Mouse (Mus musculus) inflammation-experienced regulatory T-cells, adult 6 months (primary cell): ENCODE results near the gene Dcaf8. TPM values are rescaled to one million over a fixed set of nuclear protein-coding genes. Genes with fewer than 3 reads are reported as not detected.

Source experiments
- ATAC-seq: one replicate; pipeline ENCODE4 v1.8.0; 2017
- polyA plus RNA-seq, 3 experiments: library from polyadenylated mRNA; unstranded; fragments of 100-300 nt; shearing (Covaris generic); gene quantifications; one replicate each; pipeline ENCODE4 v1.2.1; 2017

The Dcaf8 gene
- polyA plus RNA-seq, result 10 to 100 TPM; 46.7 to 99.2 (median 78.4) TPM

- ATAC-seq, result peak; percentile 92
These were observed at the start of gene Dcaf8 for GRCm38 (mm10) chr1:172147835-172148278. Dcaf8 (plus strand) TSS chr1:172148084.

- ATAC-seq, result no peak
These were observed 48.4 kb upstream of the Dcaf8 start for GRCm38 (mm10) chr1:172099325-172100033.

GRCm38 (mm10) chr1:172103619-172104018 is 44.3 kb upstream of the Dcaf8 start:
- no peak for ATAC-seq

- ATAC-seq, result no peak
These were observed 42.8 kb upstream of the Dcaf8 start for GRCm38 (mm10) chr1:172105101-172105500.

- ATAC-seq, result no peak
These were observed 40.0 kb upstream of the Dcaf8 start for GRCm38 (mm10) chr1:172107777-172108477.

DNA sequence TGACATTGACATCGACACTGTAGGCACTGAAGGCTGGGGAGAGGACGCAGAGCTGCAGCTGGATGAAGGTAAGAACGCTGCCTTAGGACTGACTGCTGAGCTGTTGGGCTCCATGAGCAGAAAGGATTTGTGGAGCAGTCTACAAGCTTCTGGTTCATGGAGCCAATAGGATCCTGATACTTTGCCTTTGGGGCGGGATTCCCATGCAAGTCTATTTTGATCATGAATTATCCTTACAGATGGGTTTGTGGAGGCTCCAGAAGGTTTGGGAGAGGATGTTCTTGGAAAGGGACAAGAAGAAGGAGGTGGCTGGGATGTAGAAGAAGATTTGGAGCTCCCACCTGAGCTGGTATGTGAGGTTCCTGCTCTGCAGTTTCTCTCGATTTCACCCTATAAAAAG is 30.9 kb upstream of the Dcaf8 start:
- ATAC-seq, result no peak

DNA sequence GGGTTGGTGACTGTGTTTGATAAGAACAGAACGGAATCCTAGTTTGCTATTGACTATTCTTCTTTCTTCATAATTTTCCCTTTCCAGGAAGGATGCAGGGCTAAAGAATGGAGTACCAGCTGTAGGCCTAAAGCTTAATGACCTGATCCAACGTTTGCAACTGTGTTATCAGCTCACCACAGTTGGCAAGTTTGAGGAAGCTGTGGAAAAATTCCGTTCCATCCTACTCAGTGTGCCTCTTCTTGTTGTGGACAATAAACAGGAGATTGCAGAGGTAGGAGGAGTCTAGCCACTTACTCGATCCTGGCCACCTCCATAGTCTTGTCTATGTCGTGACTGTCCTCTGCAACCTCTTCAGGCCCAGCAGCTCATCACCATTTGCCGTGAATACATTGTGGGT is 28.8 kb upstream of the Dcaf8 start:
- ATAC-seq, result no peak

DNA sequence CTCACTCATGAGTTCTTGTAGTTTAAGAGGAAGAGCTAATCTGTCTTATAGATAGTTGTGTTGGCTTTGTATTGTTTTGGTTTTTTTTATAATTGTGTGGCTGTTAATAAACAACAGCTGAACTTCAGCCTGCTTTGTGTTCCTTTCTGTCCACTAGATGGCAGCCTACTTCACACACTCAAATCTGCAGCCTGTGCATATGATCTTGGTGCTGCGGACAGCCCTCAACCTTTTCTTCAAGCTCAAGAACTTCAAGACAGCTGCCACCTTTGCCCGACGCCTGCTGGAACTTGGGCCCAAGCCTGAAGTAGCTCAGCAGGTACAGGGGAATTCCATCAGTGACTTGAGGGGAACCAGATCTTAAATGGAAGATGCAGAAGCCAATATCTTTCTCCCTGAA is 28.2 kb upstream of the Dcaf8 start:
- peak; percentile 80 for ATAC-seq

DNA sequence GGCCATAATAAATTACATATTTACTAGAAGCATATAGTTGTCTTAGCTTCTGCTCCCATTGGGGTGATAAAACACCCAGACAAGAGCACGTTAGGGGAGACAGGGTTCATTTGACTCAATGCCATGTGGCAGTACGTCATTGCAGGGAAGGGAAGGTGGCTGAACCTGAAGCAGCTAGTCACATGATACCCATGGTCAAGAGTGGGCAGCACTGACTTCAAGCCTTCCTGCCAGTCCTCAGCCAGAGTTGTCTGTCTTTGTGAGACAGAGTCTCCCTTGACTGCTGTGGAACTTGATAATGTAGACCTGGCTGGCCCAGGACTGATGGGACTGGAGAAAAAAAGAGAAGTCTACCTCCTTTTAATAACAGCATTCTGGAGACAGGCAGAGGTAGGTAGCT is 25.2 kb upstream of the Dcaf8 start:
- ATAC-seq, result no peak

- ATAC-seq, result no peak
These were observed 23.3 kb upstream of the Dcaf8 start for GRCm38 (mm10) chr1:172124572-172124971.

GRCm38 (mm10) chr1:172126376-172127347 is 21.2 kb upstream of the Dcaf8 start, which contains the start of gene Pex19:
Pex19 (plus strand) TSS chr1:172126755.
- peak; percentile 93 for ATAC-seq

DNA sequence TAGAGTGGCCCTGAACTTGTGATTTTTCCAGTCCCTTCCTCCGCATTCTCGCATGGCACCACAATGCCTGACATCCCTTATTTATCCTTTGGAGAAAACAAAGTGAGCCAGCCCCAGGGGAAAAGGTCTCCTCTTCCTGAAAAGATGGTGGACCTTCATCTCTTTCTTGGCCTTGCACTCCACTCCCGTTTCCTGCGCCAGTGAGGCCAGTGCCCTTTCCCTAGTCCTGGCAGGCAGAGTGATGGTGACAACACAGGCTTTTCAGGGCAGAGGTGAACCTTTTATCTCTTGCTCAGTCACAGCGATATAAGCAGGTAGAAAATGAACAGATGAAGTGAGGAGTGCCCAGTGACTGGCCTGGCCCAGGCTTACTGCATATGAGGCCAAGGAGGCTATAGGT is 20.4 kb upstream of the Dcaf8 start:
- no peak for ATAC-seq

- ATAC-seq, result no peak
These were observed 19.3 kb upstream of the Dcaf8 start for GRCm38 (mm10) chr1:172128563-172128962.

DNA sequence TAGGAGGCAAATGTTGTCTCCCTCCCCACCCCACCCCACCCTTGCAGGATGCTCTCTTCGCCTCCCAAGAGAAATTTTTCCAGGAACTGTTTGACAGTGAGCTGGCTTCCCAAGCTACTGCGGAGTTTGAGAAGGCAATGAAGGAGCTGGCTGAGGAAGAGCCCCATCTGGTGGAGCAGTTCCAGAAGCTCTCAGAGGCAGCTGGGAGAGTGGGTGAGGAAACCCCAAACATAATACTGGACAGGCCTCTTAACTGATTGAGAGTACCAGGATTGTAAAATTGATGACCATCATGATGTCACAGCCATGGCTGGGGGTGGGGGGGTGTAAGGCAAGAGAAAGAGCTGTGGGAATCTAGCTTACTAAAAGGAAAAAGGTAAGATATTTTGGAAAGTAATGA is 18.8 kb upstream of the Dcaf8 start:
- ATAC-seq, result no peak

DNA sequence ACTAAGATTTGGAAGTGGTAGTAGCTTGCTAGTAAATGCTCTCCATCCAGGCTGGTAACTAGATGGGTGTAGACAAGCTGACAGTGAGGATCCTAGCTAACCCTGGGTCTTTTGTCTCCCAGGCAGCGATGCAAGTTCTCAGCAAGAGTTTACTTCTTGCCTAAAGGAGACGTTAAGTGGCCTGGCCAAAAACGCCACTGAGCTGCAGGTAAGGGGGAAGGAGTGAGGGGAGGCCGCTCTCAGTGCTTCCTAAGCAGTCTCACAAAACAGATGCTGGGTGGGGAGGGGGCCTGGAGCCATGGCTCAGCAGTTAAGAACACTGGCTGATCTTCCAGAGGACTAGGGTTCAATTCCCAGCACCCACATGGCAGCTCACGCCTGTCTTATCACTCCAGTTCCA is 18.1 kb upstream of the Dcaf8 start:
- no peak for ATAC-seq

DNA sequence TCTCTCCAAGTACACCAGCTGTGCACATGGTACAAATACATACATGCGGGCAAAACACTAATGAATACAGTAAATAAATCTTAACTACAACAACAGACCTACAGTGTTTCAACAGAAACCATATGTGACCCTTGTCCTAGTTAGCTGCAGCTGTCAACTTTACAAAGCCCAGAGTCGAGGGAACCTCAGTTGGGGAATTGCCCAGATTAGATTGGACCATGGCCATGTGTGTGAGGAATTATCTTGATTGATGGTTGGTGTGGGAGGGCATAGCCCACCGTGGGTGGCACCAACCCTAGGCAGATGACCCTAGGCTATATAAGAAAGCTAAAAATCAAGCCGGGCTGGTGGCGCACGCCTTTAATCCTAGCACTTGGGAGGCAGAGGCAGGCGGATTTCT is 15.6 kb upstream of the Dcaf8 start:
- ATAC-seq, result no peak

DNA sequence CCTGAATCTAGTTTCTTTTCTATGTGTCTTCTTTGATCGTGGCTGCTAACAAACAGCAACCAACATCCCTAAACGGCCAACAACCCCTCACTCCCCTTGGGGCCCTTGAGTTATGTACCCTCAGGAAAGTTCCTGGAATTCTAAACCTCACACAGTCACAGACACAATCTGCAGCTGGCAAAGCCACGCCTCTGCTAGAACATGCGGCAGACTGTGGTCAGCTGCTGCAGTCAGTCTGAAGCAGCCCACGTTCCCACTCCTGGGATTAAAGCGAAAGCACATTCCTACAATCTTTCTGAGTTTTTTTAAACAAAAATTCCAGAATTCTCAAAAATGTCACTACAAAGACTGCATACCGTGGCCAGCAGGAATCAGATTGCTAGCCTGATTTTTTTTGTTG is 14.3 kb upstream of the Dcaf8 start:
- ATAC-seq, result no peak

GRCm38 (mm10) chr1:172134072-172134471 is 13.8 kb upstream of the Dcaf8 start:
- no peak for ATAC-seq

DNA sequence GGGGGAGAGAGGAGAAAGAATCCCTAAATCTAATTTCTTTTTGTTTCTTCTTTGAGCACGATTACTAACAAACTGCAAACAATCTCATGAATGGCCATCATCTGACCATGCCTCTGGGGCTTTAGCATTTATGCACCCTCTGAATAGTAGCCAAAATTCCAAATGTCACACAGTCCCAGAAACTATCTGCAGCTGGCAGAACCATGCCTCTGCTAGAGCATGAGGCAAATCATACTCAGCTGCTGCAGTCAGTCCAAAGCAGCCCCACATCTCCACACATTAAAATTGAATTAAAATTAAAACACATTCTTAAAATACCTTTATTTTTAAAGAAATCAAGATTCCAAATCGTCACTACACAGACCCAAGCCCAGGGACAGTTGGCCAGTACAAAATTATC is 7.7 kb upstream of the Dcaf8 start:
- no peak for ATAC-seq

DNA sequence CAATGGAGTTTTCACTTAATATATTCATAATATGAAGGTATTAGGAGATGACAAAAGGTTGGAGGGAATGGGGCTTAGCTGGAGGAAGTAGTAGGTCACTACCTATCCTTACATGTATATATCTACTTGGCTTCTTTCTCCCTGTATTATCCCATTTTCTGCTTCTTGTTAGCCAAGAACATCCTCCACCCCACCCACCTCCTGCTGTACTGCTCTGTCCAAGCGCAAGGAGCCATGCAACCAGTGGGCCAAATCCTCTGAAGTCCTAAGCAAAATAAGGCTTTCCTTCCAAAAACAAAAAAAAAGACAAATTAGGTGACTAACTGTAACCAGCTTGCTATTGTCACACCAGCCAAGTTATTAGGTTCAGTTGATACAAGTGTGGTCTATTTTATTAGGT is 7.1 kb upstream of the Dcaf8 start:
- ATAC-seq, result no peak

DNA sequence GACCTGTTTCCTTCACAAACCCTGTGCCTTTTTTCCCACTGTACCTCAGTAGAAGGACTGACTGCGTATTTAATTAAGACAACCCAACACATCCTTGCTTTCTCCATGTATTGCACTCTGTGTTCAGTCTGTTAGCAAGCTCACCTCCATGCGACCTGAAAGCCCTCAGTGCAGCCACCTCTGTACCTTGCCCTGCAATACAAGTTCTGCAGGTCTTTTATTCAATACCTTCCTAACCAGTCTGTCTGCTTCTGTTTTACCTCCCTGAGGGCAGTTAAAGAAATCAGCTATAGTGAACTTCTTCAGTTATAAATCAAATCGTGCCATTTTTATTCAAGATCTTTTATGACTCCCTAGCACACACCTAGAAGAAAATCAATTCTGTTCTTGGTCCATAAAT is 6.4 kb upstream of the Dcaf8 start:
- ATAC-seq, result no peak

- ATAC-seq, result peak; percentile 49
These were observed 4.3 kb upstream of the Dcaf8 start for GRCm38 (mm10) chr1:172143570-172143969.
